Mouse (Mus musculus) myocyte (in vitro differentiated cells): ENCODE measurements at regions not wholly inside any gene's neighbourhood (a gene's known extent, or its start where the extent isn't known, plus 50 kb on each side); places are given as distances from the start of the nearest gene placed in this dataset.

ENCODE experiments used
- CEBPB ChIP-seq: IDR thresholded peaks from 2 replicates; pipeline ENCODE4 v1.6.1; 2011; ENCODE audit warnings: mild to moderate bottlenecking, moderate library complexity; ENCODE audit not compliant: poor library complexity, insufficient read depth, severe bottlenecking
- E2F4 ChIP-seq: IDR thresholded peaks from one replicate; pipeline ENCODE4 v1.6.1; 2011; ENCODE audit warnings: mild to moderate bottlenecking, control low read depth, moderate library complexity; ENCODE audit not compliant: insufficient read depth
- MAX ChIP-seq: IDR thresholded peaks from one replicate; pipeline ENCODE4 v1.6.1; 2011; ENCODE audit warnings: low read depth, mild to moderate bottlenecking, control low read depth
- MYOG ChIP-seq, 3 experiments: IDR thresholded peaks; one replicate each; pipeline ENCODE4 v1.6.1; 2011; ENCODE audit warnings: control low read depth in 2 of 3, low read depth in 2 of 3, mild to moderate bottlenecking in 2 of 3; ENCODE audit not compliant: insufficient read length in 2 of 3, control insufficient read depth in 1 of 3, insufficient read depth in 1 of 3
- POLR2A ChIP-seq: IDR thresholded peaks from one replicate; pipeline ENCODE4 v1.6.1; 2011; ENCODE audit warnings: low read depth, mild to moderate bottlenecking, control low read depth, moderate library complexity; ENCODE audit not compliant: insufficient read length
- POLR2AphosphoS2 ChIP-seq: IDR thresholded peaks from one replicate; pipeline ENCODE4 v1.6.1; 2011; ENCODE audit warnings: low read depth, control low read depth; ENCODE audit not compliant: insufficient read length
- TCF12 ChIP-seq: IDR thresholded peaks from one replicate; pipeline ENCODE4 v1.6.1; 2011; ENCODE audit warnings: mild to moderate bottlenecking, control low read depth; ENCODE audit not compliant: poor library complexity, insufficient read depth, severe bottlenecking
- TCF3 ChIP-seq: IDR thresholded peaks from one replicate; pipeline ENCODE4 v1.6.1; 2011; ENCODE audit warnings: low read depth, control low read depth; ENCODE audit not compliant: insufficient read length
- USF1 ChIP-seq: IDR thresholded peaks from one replicate; pipeline ENCODE4 v1.6.1; 2011; ENCODE audit warnings: low read depth, mild to moderate bottlenecking, control low read depth, moderate library complexity

GRCm38 (mm10) chr4:140355144-140355550, 108.6 kb upstream of the Igsf21 start:
- TF ChIP-seq CEBPB = no peak
- no peak for TF ChIP-seq POLR2A
- no peak for TF ChIP-seq USF1
- no peak for TF ChIP-seq E2F4
- TF ChIP-seq POLR2AphosphoS2 = no peak
- TF ChIP-seq TCF12 = no peak
- no peak for TF ChIP-seq MAX
- TF ChIP-seq MYOG (IDR thresholded peaks at IDR 0.05; ENCODE audit: control insufficient read depth in 1 of 3, insufficient read depth in 1 of 3, insufficient read length in 2 of 3, low read depth in 2 of 3) = no peak
- TF ChIP-seq TCF3 = no peak
